Mouse (Mus musculus): ENCODE measurements at regions not wholly inside any gene's neighbourhood (a gene's known extent, or its start where the extent isn't known, plus 50 kb on each side); places are given as distances from the start of the nearest gene placed in this dataset.

DNA sequence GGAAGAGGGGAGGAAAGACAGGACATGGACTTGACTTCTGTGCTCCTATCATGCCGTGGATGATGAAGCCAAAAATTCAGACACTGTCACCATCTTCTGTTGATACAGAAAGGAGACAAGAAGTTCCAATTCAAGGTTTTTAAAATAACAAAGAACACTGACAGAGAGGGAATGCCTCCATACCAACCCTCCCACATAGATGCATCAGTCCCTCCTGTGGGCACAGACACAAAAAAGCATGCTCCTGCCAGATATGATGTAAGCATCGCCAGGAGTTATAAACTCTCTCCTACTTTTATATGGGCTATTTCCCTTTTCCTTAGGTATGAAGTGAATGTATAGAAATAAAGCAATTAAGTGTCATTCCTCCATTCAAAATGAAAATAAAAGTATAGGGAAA lies 229.6 kb upstream of the Gm10306 start:
- Histone ChIP-seq H3K27me3 (replicated peaks) (no peaks in the 10 kb centered on the region), H3K4me2 (ENCODE audit: insufficient read depth, low read depth, poor library complexity, severe bottlenecking) (no peak overlapping the region), H3K4me1 (ENCODE audit: control insufficient read depth in 1 of 2, insufficient read depth in 2 of 2) (no peaks in the 10 kb centered on the region), H3K27ac (ENCODE audit: insufficient read depth, low read depth) (no peak overlapping the region), H3K9ac (ENCODE audit: insufficient read depth, low read depth) (no peak overlapping the region), H3K4me3 (replicated peaks in 1 of 3; ENCODE audit: low read depth in 2 of 3, low read length in 2 of 3, poor library complexity in 1 of 3) (no peak overlapping the region), H3K36me3 (replicated peaks in 1 of 2; ENCODE audit: control insufficient read depth in 1 of 2, insufficient read depth in 1 of 2, low read length in 1 of 2) (peaks cover 0 to 2% of the 10 kb centered on the region in 2 experiments), H3K9me3 (replicated peaks; ENCODE audit: low read length) (no peaks in the 10 kb centered on the region), H3K79me2 (replicated peaks; ENCODE audit: control insufficient read depth, extremely low read depth, insufficient read depth, poor library complexity, severe bottlenecking) (peaks cover 2% of the 10 kb centered on the region; the same call in 1 of the 2 replicates)
- dilution Hi-C loops (cut with MboI; ENCODE audit: extremely low pct_ligation_motif_present, extremely low pct_unique_long_range_greater_than_20kb, low sequenced_read_pairs), result no loop called here
- no peak for DNase-seq (ENCODE audit: extremely low read depth)
- in situ Hi-C loops (cut with MboI; ENCODE audit: low pct_ligation_motif_present, low pct_unique_long_range_greater_than_20kb, low sequenced_read_pairs), result no loop called here
- no peak for TF ChIP-seq ZMIZ1 (IDR thresholded peaks at IDR 0.05; ENCODE audit: low read depth, low read length)
- no peak for TF ChIP-seq ZKSCAN1 (IDR thresholded peaks at IDR 0.05; ENCODE audit: borderline replicate concordance, low read depth, low read length)
- no peak for TF ChIP-seq ELF1 (IDR thresholded peaks at IDR 0.05; ENCODE audit: low read depth, low read length)
- no peak for TF ChIP-seq TBP (conservative IDR thresholded peaks at IDR 0.05; ENCODE audit: low read depth, low read length)
- TF ChIP-seq TCF12 (IDR thresholded peaks at IDR 0.05; ENCODE audit: low read depth, low read length), result no peak
- no peak for TF ChIP-seq E2F4 (IDR thresholded peaks at IDR 0.05; ENCODE audit: insufficient replicate concordance, low read depth, low read length)
- no peak for TF ChIP-seq MAFK (IDR thresholded peaks at IDR 0.05; ENCODE audit: insufficient replicate concordance, low read length)
- TF ChIP-seq USF1 (IDR thresholded peaks at IDR 0.05; ENCODE audit: low read depth, low read length), result no peak
- TF ChIP-seq USF2 (conservative IDR thresholded peaks at IDR 0.05; ENCODE audit: low read depth, low read length), result no peak
- no peak for TF ChIP-seq GABPA (IDR thresholded peaks at IDR 0.05; ENCODE audit: insufficient replicate concordance, low read depth, low read length)
- no peak for TF ChIP-seq PAX5 (IDR thresholded peaks at IDR 0.05; ENCODE audit: low read length)
- TF ChIP-seq POLR2AphosphoS2 (IDR thresholded peaks at IDR 0.05; ENCODE audit: low read depth, low read length), result no peak
- no peak for TF ChIP-seq HCFC1 (IDR thresholded peaks at IDR 0.05; ENCODE audit: low read depth, low read length)
- TF ChIP-seq JUN (IDR thresholded peaks at IDR 0.05; ENCODE audit: insufficient read depth, low read depth, low read length), result no peak
- no peak for TF ChIP-seq MAZ (IDR thresholded peaks at IDR 0.05; ENCODE audit: low read depth, low read length)

DNA sequence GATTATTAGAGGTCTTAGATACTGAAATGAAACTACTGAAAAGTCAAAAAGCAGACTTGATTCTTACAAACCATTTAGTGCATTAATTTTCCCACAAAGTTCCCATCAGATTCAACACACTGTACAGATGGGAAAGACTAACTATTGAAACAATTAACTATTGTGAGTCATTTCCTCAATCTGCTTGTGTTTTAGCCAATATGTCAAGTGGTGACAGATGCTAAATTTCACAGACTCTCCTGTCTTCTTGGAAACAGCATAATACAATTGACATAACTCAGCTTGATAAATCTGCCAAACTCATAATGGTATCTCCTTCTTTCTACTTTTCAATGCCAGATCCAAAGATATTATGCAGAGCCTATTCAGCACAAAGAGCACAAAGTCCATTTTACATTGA lies 213.0 kb upstream of the Gm10306 start:
- dilution Hi-C loops (cut with MboI; ENCODE audit: extremely low pct_ligation_motif_present, extremely low pct_unique_long_range_greater_than_20kb, low sequenced_read_pairs) (no loop called here), in situ Hi-C loops (cut with MboI; ENCODE audit: low pct_ligation_motif_present, low pct_unique_long_range_greater_than_20kb, low sequenced_read_pairs) (no loop called here)
- Histone ChIP-seq H3K79me2 (replicated peaks; ENCODE audit: control insufficient read depth, extremely low read depth, insufficient read depth, poor library complexity, severe bottlenecking) (0 out of 2 replicates have a peak, but pooled peaks cover 2% of the 10 kb centered on the region), H3K4me2 (ENCODE audit: insufficient read depth, low read depth, poor library complexity, severe bottlenecking) (no peak overlapping the region), H3K9ac (ENCODE audit: insufficient read depth, low read depth) (no peak overlapping the region), H3K27me3 (replicated peaks) (no peaks in the 10 kb centered on the region), H3K4me3 (replicated peaks in 1 of 3; ENCODE audit: low read depth in 2 of 3, low read length in 2 of 3, poor library complexity in 1 of 3) (no peak overlapping the region), H3K9me3 (replicated peaks; ENCODE audit: low read length) (no peaks in the 10 kb centered on the region), H3K36me3 (replicated peaks in 1 of 2; ENCODE audit: control insufficient read depth in 1 of 2, insufficient read depth in 1 of 2, low read length in 1 of 2) (no peaks in the 10 kb centered on the region), H3K4me1 (ENCODE audit: control insufficient read depth in 1 of 2, insufficient read depth in 2 of 2) (no peaks in the 10 kb centered on the region), H3K27ac (ENCODE audit: insufficient read depth, low read depth) (no peak overlapping the region)
- no peak for TF ChIP-seq GABPA (IDR thresholded peaks at IDR 0.05; ENCODE audit: insufficient replicate concordance, low read depth, low read length)
- TF ChIP-seq TBP (conservative IDR thresholded peaks at IDR 0.05; ENCODE audit: low read depth, low read length), result no peak
- TF ChIP-seq POLR2AphosphoS2 (IDR thresholded peaks at IDR 0.05; ENCODE audit: low read depth, low read length), result no peak
- no peak for TF ChIP-seq ETS1 (conservative IDR thresholded peaks at IDR 0.05; ENCODE audit: low read depth, low read length)
- no peak for TF ChIP-seq NRF1 (IDR thresholded peaks at IDR 0.05; ENCODE audit: low read depth, low read length)
- TF ChIP-seq MXI1 (IDR thresholded peaks at IDR 0.05; ENCODE audit: low read depth, low read length), result no peak
- no peak for TF ChIP-seq CHD1 (IDR thresholded peaks at IDR 0.05; ENCODE audit: low read depth, low read length)
- no peak for TF ChIP-seq E2F4 (IDR thresholded peaks at IDR 0.05; ENCODE audit: insufficient replicate concordance, low read depth, low read length)
- no peak for TF ChIP-seq POLR2A (IDR thresholded peaks at IDR 0.05; ENCODE audit: low read depth, low read length)
- TF ChIP-seq EP300 (IDR thresholded peaks at IDR 0.05; ENCODE audit: low read length), result no peak
- TF ChIP-seq ZNF384 (IDR thresholded peaks at IDR 0.05; ENCODE audit: low read depth, low read length), result no peak
- DNase-seq (ENCODE audit: extremely low read depth), result no peak
